Mouse (Mus musculus): Measurements from ENCODE around the gene B3galt4.
"Not testable (repeated sequence)": the region's sequence is repeated elsewhere in the genome, so short reads cannot be mapped to it uniquely, and the experiment has no call there.

Gene B3galt4

GRCm38 (mm10) chr17:33965846-33966550 lies 14.7 kb upstream of the B3galt4 start:
- no peak for DNase-seq

DNA sequence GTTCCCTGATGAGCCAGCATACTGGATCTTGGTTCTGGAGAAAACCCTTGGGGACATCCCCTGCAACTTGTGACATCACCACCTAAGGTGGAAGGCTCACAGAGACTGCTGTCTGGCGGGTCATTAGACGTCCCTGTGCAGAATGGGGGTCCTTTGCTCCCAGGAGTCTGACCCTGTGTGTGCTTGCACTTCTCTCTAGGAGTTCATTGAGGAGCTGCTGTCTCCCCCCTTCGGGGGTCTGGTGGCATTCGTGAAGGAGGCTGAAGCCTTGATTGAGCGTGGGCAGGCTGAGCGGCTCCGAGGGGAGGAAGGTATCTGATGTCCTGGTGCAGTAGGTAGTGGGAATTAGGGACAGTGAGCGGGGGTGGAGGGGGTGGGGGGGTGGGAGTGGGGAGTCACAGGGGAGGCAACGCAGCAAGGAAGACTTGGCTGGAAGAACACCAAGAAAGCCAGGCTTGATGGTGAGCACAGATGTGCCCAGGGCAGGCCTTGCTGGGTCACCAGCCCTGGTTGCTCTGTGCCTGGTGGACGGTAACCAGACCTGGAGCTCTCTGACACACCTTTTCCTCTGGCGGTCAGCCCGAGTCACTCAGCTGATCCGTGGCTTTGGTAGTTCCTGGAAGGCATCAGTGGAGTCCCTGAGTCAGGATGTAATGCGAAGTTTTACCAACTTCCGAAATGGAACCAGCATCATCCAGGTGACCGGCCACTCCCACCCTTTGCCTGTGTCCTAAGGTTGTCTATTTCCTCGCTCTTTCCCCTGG lies 14.0 kb upstream of the B3galt4 start:
- DNase-seq: no peak

- DNase-seq: no peak
These were observed 11.6 kb upstream of the B3galt4 start for GRCm38 (mm10) chr17:33962876-33963275.

DNA sequence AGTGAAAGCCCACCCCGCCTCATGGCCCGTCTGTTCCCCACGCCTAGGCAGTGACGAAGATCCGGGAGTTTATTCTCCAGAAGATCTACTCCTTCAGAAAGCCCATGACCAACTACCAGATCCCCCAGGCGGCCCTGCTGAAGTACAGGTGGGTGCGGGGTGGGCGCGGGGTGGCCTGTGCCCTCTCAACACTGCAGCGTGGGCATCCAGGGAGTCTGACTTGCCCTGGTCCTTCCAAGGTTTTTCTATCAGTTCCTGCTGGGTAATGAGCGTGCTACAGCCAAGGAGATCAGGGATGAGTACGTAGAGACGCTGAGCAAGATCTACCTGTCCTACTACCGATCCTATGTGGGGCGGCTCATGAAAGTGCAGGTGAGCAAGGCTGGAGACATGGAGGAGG lies 8.7 kb upstream of the B3galt4 start:
- no peak for DNase-seq

DNA sequence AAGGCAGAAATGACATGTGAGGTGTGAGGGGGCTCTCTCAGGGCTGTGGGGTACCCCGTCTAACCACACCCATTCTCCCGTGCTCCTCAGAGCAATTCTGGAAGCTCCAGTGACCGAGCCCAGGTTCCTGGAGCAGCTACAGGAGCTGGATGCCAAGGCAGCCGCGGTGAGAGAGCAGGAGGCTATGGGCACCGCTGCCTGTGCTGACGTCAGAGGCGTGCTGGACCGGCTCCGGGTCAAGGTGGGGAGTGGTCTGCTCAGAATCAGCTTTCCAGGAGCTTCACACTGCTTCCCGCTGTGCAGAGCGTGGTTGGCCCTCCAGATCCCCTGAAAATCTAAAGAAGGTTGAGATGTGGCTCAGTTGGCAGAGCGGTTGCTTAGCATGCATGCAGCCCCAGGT lies 7.8 kb upstream of the B3galt4 start:
- DNase-seq: no peak

GRCm38 (mm10) chr17:33958451-33958850 lies 7.2 kb upstream of the B3galt4 start:
- no peak for DNase-seq

DNA sequence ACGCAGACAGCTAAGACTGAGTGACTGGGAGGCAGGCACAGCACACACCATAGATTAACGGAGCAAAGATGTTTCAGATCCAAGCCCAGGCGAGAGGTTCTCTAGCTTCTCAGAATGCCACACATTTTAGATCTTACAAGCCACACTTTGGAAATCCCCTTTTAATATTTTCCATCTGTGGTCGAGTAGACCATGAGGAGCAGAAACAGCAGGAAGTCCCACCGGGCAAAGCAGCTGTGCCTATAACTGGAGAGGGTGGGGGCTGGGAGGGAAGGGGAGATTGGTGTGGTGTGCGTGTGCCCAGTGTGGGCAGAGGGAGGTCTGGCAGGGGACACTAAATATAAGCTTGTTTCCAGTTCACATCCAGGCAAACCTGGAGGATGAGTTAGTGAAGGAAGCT lies 6.2 kb upstream of the B3galt4 start:
- no peak for DNase-seq

DNA sequence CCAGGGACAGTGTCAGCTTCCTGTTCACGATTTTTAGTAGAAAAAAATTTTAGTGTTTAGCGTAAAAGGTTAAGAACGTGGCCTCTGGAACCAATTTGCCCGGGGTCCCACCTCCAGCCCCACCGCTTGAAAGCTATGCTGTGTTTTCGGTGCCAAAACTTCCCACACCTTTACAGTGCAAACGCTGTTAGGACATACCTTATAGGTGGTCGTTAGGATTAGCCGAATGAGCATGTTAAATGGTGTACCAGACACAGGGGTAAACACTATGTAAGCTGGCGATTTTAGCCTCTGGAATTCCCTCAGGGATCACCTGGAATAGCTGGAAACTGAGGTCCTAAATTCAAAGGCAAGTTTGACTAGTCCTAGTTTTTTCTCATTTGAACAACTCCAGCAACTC lies 5.0 kb upstream of the B3galt4 start:
- DNase-seq: no peak

DNA sequence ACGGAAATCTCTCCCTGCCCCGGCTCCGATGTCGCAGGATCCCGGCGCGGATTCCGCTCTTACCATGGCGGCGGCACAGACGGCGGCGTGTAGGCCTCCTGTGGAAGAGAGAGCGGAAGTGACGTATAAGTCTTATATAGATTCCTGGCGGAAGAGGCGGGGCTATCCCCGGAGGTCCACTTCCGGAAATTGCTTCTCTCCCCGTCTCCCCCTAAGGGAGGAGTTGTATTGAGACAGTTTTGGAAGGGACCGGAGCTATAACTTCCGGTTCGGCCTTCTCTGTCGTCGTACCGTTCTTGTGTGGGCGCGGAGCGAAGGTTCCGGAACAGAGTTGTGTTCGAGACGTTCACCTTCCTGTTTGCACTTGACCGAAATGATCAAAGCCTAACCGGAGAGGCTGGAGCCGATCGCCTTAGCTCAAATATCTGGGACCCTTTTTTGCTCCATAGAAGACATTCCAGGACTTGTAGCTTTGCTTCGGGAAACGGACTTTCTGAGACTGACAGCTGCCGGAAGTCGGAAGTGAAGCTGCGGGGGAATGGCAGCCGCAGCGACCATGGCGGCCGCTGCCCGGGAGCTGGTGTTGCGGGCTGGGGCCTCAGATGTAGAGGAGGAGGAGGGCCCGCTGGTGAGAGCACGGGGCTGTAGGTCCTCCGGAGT lies 4.4 kb upstream of the B3galt4 start, which contains the start of the genes Vps52 and Rps18:
Gene Vps52 (plus strand): TSS at position 258 of the 660 bp plus-strand sequence.
Gene Rps18 (minus strand): TSS at position 447 of the 660 bp plus-strand sequence.
- peak; percentile 97 for DNase-seq

- no peak for DNase-seq
These were observed 3.6 kb upstream of the B3galt4 start for GRCm38 (mm10) chr17:33954646-33955554.

DNA sequence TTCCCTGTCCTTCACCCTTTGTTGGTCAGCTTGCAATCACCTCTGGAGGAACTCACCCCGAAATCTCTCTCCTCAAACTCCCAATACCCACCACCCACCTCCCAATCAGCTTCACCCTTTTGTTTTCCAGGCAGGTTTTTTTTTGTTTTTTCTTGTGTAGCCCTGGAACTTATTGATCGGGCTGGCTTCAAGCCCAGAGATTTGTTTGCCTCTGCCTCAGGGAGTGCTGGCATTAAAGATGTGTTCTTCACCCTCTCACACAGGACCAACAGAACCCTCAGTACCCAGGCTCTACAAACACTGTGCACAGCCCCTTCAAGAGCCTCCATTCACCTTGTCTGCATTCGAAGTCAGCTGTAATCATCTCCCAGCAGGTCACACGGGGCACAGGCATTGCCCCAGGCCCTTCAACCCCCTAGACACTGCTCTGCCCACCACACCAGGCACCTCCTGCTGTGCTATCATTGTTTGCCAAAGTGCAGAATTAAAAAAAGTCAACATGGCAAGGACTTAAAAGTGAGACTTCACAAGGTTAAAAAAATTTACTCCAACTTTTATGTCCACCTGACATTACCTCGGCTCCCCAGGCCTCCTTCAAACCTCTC lies 2.8 kb upstream of the B3galt4 start:
- no peak for DNase-seq

GRCm38 (mm10) chr17:33953310-33953709 lies 2.0 kb upstream of the B3galt4 start:
- no peak for DNase-seq

DNA sequence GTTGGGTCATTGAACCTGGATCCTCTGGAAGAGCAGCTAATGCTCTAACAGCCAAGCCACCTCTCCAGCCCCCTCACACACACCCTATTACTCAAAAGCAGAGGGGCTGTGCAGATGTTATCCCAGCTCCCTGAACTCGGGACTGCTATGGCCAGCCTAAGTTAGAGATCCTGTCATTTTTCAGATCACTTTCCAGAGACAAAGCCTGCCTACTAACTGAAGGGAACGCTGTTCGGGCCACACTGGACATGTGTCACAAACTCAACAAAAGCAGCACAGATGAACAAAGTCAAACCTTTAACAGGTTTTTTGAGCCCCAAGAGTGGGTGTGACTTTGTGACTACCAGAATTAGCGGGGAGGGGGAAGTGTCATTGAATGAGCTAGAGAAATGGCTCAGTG lies 1.6 kb upstream of the B3galt4 start:
- no peak for DNase-seq

DNA sequence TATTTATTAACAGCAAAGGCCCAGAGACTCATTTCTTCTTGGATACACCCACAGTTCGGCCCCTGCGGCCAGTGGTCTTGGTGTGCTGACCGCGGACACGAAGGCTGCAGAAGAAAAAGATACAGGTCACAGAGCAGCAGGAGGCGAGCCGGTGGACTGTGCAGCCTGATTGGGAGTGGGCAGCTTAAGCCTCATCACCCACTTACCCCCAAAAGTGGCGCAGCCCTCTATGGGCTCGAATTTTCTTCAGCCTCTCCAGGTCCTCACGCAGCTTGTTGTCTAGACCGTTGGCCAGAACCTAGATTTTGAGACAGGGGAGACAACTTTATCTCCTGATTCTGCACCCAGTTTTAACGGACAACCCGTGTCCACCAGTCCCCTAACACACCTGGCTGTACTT lies 727 bp upstream of the B3galt4 start:
- not testable (repeated sequence) for DNase-seq

DNA sequence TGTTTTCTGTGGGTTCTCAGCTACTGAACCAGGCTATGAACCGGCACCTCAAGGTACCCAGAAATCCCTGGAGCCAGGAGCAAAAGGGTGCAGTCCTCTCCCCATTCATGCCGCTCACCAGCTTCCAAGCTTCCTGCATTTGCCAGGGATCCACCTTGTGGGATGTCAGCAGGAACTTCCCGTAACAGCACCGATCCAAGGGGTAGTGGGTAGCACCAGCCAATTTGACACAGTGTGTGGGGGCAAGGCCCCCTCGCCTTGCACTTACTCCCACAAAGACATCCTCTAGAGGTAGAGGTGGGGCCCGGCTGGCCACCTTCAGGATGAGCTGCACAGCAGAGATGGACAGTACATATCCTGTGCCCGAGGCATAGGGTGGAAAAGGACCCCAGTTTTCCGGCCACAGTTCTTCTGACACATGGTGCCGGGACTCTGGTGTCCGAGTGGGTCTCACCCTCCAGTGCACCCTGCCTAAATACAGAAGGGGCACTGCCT lies 1.1 kb downstream of the B3galt4 start:
- no peak for DNase-seq

GRCm38 (mm10) chr17:33948905-33949537 lies 2.3 kb downstream of the B3galt4 start:
- no peak for DNase-seq

GRCm38 (mm10) chr17:33948090-33948904 lies 3.0 kb downstream of the B3galt4 start:
- DNase-seq: no peak

DNA sequence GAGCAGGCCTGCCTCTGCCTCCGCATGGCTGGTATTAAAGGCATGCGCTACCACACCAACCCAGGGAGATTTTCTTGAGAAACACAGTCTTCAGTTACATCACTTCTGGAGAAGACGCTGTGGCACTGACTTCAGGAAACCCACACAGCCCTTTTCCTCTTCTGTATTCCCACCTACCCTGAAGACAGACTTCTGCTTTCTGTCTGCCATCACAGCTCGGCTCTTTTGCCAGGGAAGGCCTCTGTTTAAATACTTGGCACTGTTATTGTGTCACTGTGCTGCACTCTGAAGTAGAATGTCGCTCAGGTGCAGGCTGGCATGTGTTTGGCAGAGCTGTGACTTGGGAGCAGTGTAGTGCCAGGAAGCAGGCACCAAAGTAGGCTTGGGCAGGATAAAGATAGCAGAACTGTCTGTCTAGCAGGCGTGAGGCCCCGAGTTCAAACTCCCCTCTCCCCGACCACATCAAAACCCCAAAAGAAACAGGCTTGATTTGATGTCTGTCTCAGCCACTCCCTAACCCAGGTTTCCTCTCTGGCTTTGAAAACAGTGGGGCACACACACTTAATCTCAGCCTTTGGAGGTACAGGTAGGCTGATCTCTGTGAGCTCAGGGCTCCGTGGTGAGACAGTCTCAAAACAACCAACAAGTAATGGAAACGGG lies 3.7 kb downstream of the B3galt4 start:
- peak; percentile 66 for DNase-seq

DNA sequence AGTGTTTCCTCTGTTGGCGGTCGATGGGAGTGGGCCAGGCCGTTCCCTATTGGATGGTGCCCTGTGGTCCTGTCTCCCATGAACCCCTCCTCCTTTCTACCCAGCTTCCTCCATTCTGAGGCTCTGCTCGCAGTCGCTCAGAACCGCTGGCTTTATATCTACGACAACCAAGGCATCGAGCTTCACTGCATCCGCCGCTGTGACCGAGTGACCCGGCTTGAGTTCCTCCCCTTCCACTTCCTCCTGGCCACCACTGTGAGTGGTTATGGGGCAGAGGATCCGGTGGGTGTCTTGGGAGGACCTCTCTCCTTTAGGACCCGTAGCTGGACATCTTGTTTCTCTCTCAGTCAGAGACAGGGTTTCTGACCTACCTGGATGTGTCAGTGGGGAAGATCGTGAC lies 7.8 kb downstream of the B3galt4 start:
- no peak for DNase-seq

DNA sequence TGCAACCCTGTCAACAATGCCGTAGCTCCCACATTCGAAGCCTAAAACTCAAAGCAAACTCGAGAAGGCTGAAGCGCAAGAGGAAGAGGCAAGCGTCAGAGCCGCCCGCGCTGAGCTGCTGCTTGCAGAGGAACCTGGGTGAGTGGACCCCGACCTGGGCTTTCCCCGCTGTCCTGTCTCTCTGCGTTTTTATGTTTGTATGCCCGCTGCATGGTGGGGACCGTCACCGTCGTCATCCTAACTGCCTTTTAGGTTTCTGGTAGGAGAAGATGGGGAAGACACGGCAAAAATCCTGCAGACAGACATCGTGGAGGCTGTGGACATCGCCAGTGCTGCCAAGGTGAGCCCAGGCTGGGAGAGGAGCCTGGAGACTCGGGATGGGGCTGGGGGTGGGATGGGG lies 9.9 kb downstream of the B3galt4 start:
- no peak for DNase-seq

All from thymus, postnatal 25 days (tissue).